Mouse (Mus musculus): ENCODE data around the gene Ptprd. TPM values are rescaled to one million over a fixed set of nuclear protein-coding genes. Genes with fewer than 3 reads are reported as not detected.

The Ptprd gene
- 0.85 and 1.0 TPM in 2 replicates for polyA plus RNA-seq (2015; fragmentation: Nextera tagmentation; extraction: Ambion mirVana)

GRCm38 (mm10) chr4:78211529-78212494, at the start of gene Ptprd:
TSS of gene Ptprd (minus strand) at chr4:78211961.
- no peak for DNase-seq (ENCODE audit: low spot score)

- no peak for DNase-seq (ENCODE audit: low spot score)
These were observed 24.1 kb upstream of the Ptprd start for GRCm38 (mm10) chr4:78235820-78236219.

DNA sequence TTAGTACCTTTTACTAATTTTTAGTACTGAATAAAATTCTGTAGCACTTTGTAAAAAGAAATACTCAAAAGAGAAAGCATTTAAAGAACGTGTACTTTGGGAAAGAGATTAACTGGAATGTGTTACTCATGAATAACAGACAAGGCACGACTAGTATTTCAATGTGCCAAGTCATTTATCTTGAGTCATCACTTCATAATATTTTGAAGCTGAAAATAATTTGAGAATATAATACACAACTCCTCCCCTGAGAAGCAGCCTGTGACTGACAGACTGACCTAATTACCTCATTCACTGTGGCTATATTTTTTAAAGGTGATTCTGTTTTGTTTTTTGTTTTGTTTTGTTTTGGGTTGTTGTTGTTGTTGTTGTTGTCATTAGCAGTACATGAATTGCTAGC, 23.6 kb upstream of the Ptprd start:
- DNase-seq (ENCODE audit: low spot score): no peak

DNA sequence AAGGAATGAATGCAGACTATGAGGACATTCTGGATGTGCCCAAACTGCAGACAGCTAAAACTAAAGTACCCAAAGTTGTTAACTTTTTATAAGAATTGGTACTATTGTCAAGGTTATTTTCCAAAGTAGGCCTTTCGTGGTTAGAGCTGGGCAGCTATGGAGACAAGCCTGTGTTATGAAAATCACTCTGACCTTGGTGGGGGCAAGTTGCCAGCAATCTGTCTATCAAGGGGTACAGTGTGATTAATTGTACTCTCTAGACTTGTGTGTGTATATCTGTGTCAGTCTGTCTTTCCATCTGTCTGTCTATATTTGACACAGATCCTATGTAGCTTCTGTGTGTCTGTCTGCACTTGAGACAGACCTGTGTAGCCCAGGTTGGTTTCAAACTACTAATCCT, 22.9 kb upstream of the Ptprd start:
- no peak for DNase-seq (ENCODE audit: low spot score)

GRCm38 (mm10) chr4:78213949-78214348, 2.2 kb upstream of the Ptprd start:
- DNase-seq (ENCODE audit: low spot score): no peak

DNA sequence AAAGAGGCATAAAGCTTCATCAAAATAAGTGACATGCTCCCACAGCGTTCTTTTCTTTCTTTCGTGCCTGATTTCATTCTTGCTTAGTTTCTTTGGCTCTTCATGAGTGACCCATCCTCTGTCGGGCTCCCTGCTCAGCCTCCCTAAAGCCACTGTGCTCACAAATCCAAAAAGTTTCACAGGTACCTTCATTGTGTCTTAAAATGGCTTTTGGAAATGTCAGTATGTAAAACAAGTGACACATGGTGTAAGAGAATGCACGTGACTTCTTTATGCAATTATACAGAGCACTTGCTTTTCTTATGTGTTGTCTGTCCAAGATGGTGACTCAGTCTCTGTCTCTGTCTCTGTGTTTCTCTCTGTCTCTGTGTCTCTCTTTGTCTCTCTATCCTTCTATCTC, 1.2 kb upstream of the Ptprd start:
- no peak for DNase-seq (ENCODE audit: low spot score)

GRCm38 (mm10) chr4:78210878-78211528, 758 bp downstream of the Ptprd start:
- no peak for DNase-seq (ENCODE audit: low spot score)

DNA sequence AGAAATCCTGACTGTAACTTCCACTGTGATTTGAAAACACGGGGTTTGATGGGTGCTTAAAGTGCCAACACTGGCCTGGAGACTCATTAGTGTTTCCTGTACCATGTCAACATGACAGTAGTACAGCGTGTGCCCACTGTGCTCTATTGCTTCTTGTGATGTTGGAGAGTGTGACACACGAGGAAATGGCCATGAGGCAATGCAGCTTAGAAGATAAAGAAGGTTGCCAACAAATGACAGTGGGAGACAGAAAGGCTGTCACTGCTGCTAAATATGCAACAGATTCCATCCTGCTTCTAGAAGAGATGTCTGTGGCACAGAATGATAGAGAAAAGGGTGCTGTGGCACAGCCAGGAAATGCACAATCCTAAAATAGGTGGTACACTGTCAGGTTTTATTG, 6.7 kb downstream of the Ptprd start:
- no peak for DNase-seq (ENCODE audit: low spot score)

DNA sequence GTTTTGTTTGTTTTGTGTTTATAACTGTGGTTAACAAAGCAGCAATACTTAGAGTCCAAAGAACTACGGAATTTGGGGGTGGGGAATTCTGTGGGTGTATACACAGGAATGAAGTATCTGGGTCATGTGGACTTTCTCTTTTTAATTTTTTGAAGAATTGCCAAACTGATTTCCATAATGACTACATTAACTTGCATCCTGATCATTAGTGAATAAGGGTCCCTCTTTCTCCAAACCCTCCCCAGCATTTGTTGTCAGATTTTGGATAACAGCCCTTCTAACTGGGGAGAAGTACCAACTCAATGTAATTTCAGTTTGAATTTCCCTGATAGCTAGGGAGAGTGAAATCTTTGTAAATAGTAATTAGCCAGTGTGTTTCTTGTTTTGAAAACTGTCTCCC, 43.3 kb downstream of the Ptprd start:
- no peak for DNase-seq (ENCODE audit: low spot score)

- DNase-seq (ENCODE audit: low spot score): no peak
These were observed 51.3 kb downstream of the Ptprd start for GRCm38 (mm10) chr4:78160451-78160850.

- DNase-seq (ENCODE audit: low spot score): no peak
These were observed 61.2 kb downstream of the Ptprd start for GRCm38 (mm10) chr4:78150561-78150960.

DNA sequence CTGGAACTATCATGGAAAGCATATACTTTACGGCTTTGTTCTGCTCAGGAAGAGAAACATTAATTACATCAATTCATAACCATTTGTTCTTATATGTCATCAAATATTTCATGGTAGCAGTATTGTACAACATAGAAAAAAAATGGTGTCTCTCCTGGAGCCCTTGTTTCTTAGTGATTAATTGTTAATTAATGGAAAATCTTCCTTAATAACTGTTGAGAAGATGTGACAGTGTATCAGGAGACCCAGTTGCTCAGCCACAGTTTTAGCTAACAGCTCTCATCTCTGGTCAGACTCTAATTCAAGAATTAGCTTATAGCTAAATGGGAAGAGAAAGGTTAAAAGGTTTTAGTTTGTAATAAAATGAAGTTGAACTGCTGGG, 69.0 kb downstream of the Ptprd start:
- DNase-seq (ENCODE audit: low spot score): no peak

DNA sequence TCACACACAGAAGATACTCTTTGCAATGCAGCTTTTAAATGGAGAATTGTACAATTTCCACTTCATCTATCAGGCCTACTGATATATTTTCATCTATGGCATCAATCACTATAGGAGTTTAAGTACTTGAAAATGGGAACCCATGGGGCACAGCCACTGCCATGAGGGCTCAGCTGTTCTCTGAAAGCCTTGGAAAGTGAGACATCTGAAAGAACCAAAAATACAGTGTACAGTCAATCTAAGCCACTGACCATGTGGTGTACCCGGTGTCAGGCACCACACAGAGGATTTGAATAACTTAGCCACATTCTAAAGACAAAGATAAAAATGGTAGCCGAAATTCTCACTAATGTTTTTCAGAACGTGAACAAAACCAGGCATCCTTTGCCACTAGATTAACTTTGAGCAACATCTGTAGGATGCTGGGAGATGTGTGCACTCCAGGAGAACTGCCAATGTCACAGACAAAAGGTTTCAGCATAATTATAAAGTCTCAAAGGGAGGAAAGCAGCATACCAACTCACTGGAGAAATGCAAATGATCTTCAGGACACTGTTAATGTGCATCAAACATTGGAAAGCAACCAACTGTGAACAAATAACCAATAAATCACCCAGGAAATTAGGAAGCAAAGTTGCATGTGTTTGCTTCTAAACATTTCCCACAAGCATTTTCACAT, 69.5 kb downstream of the Ptprd start:
- no peak for DNase-seq (ENCODE audit: low spot score)

GRCm38 (mm10) chr4:78110898-78111297, 100.9 kb downstream of the Ptprd start:
- DNase-seq (ENCODE audit: low spot score): no peak

GRCm38 (mm10) chr4:78097526-78097925, 114.2 kb downstream of the Ptprd start:
- DNase-seq (ENCODE audit: low spot score): no peak

DNA sequence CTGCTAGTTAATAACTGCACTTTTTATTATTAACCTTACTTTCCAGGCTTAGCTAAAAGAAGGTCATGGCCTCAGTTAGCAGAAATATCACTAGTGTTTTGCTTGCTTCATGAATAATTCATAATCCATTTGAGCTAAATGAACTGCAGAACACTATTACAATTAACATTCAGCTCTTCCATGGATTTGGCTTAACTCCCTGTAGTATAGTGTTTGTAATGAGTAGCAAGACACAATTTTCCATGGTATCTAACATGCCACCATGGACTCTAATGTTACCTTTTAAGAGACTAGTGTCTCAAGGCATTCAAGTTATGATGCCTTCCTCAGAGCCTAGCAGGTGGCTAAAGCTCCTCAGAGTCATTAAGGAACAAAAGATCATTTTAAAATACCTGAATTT, 129.0 kb downstream of the Ptprd start:
- DNase-seq (ENCODE audit: low spot score): no peak

DNA sequence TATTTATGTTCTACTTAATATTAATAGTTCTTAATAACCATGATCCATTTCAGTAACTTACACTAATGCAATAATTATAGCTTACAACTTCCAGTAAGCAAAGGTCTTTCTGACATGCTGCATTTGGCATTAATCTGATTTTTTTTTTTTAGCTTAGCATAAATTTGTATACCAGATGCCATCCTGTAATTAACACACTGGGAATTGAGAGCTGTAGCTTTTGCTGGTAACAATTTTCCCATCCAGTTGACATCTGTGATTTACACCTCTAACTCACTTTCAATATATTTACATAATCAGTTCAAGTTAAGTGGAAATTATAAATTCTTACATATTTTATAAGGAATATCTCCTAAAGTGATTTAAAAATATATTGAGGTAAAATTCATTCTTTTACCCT, 134.3 kb downstream of the Ptprd start:
- no peak for DNase-seq (ENCODE audit: low spot score)

DNA sequence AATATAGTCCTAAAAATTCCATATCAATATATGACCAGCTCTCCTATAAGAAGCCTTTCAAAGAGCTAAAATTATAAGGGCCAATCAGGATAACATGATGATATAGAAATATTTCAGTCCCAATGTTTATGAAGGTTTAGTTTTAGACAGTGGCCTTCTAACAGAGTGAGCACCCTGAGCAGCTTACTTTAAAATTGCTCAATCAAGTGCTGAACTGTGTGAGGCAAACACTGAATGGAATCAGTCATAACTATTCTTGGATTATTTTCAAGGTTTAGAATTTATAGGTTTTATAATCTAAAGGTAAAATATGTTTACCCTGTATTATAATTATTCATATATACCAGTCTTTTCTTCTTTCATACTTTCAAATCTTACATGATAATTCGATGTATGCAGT, 134.7 kb downstream of the Ptprd start:
- DNase-seq (ENCODE audit: low spot score): no peak

- no peak for DNase-seq (ENCODE audit: low spot score)
These were observed 173.4 kb downstream of the Ptprd start for GRCm38 (mm10) chr4:78038401-78038800.

GRCm38 (mm10) chr4:78002065-78002464, 209.7 kb downstream of the Ptprd start:
- no peak for DNase-seq (ENCODE audit: low spot score)

DNA sequence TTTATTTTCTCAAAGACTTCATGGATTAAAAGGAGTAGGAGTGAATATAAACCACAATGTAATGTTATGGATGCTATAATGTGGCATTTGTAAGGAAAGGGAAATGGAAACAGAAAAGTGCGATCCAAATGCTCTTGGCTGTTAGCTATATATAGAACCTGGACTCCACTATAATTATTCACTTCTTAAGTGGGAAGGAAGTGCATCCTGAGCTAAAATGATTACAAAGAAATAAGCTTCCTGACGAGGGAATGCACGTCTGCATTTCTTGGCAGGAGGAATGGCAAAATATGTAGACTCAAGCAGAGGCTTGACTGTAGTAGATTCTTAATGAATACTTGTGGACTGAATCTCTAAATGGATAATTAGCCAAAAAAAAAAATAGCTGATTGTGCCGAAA, 219.1 kb downstream of the Ptprd start:
- no peak for DNase-seq (ENCODE audit: low spot score)

DNA sequence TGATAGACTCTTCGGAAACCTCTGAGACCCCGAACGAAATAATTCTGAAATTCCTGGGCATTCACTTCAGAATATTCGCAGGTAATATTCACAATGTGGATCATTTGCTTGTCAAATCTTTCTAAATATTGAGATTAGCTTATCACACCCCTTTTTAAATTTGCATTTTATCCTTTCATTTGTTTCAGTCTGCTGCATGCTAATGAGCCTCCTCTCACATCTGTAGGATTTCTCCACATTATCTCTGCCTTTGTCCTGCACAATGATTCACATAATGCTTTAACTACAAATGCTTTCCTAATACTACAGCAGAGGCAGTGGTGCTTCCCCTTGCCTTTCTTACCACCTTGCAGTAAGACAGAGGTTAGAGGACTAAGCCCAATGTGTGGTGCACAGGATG, 229.7 kb downstream of the Ptprd start:
- DNase-seq (ENCODE audit: low spot score): no peak

Data from thymus, postnatal 0 days (tissue).